Mouse (Mus musculus) cerebellum, adult (tissue): ENCODE measurements around the gene Galnt4.

Experiments
- ATAC-seq: cut with Nextera tagmentation; 2 replicates; pipeline ENCODE4 v1.9.2; 2017; ENCODE audit warnings: mild to moderate bottlenecking, moderate library complexity, mixed read lengths; ENCODE audit not compliant: insufficient number of reproducible peaks, low FRiP score, low TSS enrichment

Galnt4 gene

DNA sequence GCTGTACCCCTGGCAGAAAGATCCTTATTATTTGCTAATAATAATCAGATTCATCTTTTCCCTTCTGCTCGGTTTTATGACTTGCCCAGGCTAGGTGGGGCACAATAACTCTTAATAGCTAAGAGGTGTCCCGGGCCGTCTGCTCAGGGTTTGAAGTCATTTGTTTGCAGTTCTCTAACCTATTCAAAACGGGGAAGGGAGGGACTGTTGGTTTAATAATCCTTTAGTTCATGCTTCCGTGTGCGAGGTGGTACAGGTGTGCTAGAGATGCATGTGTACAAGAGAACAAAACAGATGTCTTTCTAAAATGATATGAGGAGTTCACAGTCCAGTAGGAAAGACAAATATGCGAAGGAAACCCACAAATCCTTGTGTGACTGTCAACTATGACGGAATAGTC, 6.3 kb downstream of the Galnt4 start:
- ATAC-seq = no peak

DNA sequence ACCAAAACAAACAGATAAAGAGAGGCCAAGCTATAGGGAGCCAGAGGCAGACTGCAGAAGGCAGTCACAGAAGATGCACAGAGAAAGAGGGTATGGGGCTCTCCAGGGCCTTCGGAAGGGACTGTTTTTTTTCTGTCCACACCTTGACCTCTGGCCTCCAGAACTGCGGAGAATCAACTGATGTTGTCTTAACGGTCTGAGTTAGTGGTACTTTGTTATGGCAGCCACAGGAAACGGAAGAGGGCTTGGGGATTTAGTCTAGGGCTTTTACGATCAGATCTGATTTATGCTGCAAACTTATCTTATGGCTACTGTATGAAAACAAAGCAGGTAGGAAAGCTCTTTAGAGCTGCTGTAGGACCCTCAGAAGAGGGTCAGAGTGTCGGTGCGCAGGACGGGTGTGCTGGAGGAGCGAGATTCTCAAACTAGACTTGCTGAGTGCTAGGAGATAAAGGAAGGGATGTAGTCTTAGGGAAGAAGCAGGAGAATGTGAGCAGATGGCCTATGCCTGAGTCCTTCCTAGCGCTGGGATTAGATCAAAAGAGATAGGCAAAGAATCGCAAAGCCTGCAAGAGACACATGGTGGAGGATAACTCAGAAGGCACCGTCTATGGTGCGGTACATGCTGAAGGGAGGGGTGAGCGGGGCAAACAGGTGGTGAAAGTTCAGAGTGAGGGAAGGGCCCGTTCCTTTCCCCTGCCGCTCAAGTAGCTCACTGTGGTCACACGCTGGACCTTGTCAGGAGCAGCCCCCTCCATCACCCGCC, 7.7 kb downstream of the Galnt4 start:
- ATAC-seq = no peak; the same call in 1 of the 2 replicates

DNA sequence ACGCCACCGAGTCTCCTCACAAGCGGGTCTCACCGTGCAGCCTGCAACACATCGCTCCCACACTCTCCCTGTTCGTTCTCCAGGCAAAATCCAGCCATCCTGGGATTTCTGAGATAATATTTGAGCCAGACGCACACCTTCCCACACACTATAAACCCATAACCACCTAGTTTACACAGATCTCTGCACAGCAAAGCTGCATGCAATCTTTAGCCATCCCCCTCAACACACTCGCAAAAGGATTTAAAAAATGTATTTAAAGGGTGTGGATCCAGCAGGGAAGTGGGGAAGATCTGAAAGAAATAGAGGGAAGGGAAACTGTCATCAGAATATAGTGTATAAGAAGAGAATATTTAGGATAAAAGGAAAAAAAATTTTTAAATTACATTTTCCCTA, 8.3 kb downstream of the Galnt4 start:
- ATAC-seq = no peak

DNA sequence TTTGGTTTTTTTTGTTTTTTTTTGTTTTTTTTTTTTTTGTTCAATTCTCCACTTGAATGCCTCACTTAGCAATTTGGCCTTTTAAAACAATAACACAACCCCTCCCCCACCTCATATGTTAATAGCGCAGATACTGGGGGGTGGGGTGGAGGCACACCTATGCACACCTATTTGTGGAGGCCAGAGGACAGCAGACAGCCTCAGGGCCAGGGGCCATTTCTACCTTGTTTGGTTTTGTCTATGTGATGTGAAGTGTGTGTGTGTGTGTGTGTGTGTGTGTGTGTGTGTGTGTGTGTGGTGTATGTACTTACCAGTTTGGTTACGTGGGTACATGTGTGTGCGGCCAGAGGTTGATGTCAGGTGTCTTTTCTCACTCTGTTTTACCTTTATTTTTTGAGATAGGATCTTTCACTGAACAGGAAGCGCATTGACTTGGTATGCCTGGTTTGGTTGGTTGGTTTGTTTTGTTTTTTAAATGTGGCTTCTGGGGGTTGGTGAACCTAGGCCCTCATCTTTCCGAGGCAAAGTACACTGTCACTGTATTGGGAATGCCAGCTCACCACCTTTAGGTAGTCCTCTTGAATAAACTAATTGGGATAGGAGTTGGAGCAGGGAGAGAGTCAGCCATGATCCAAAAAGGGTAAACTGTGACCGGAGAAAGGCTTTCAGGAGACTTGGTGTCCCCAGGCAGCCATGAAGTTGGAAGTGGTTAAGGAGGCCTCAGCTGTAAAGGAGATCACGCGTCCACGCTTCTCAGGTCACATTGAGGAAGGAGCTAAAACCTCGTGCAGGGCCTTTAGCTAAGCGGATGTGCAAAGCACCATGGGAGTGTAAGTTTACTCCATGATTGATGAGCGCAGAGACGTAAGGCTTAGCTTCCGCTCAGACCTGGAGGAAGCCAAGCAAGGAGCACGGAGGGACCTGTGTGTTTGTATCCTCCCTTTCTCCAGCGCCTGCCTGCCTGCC, 9.0 kb downstream of the Galnt4 start:
- ATAC-seq = no peak

DNA sequence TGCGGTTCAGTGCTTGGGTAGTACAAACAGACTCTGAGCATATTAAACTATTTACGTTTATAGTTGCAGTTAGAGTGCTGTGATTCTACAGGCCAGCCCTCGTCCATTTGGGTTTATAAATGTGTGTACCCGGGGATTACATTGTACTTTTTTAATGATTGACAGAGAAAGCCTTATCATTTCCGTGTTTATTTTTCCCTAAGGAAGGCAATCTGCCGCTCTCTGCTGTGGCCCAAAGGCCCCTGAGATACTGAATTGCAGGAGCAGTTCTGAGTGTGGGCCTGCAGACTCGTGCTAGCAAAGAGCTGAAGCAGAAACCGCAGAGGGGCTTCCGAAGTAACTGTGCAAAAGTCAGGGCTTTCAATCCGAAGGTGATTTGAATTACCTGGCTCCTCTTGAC, 9.9 kb downstream of the Galnt4 start:
- no peak for ATAC-seq

DNA sequence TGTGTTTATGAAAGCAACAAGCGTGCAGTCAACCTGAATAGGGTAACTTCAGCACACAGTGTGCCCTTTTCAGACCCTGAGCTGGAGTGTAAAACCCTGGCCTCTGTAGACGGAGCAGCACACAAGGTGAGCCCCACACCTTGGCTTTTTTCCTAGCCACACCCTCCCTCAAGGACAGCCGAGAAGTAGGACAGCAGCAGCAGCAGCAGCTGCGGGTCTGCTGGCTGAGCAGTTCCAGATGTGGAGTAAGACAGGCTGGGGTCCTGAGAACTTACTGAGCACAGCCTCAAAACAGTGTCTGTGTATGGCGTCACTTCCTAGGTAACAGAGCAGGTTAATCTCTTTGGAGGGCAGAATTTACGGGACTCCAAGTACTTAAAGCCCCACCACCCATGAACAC, 10.7 kb downstream of the Galnt4 start:
- no peak for ATAC-seq

DNA sequence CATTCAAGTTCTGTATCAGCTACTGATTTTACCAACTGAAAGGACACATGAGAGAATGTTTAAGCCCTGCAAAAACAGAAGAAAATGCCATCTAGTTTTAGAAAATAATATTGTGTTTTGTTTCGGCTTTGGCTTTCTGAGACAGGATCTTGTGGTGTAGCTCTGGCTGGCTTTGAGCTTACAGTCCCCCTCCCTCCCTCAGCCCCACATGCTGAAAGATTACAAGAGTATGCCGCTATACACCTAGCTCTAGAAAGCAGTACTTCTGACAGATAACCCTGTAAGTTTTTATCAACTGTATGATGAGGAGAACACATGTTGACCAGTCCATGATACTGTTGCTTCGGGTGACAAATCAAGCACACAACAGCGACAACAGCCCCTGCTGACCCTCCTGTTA, 11.5 kb downstream of the Galnt4 start:
- ATAC-seq = no peak

DNA sequence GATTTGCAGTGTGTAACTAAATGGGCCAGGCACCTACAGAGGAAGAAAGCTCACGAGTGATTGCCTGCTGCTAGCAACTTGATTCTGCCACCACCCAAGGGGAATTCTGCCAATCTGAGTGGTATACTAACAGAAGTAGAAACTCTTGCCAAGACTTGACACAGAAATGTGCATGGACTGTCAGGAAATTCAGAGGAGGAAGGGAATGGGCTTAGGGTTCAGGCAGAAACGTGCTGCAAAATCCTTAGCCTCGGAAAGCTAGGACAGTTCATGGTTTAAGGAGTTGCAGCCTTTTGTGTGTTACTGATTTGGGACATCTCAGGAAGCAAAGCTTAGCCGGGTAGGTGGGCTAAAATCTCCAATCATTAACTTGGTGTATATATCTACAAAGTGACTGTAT, 18.3 kb downstream of the Galnt4 start, which contains the start of gene Phxr2:
TSS of gene Phxr2 (minus strand) at position 101 of the 400 bp plus-strand sequence.
- ATAC-seq = no peak

DNA sequence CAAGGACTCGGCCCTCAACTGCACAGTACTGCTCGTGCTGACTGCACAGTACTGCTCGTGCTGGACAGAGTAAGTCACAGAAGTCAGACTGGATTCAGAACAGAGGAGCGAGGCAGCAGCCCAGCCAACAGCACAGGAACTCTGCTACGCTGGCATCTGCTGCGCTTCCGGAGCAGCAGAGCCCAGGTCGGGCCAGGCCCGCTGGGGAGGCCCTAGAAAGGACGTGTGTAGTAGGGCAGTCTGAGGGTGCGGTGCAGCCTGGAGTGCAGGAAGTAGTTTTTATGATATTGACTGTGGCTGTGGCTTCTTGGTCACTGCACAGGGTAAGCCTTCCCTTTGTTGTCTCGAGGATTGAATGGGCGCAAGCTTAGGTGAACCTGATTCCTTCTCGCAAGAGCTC, 19.0 kb downstream of the Galnt4 start:
- no peak for ATAC-seq

DNA sequence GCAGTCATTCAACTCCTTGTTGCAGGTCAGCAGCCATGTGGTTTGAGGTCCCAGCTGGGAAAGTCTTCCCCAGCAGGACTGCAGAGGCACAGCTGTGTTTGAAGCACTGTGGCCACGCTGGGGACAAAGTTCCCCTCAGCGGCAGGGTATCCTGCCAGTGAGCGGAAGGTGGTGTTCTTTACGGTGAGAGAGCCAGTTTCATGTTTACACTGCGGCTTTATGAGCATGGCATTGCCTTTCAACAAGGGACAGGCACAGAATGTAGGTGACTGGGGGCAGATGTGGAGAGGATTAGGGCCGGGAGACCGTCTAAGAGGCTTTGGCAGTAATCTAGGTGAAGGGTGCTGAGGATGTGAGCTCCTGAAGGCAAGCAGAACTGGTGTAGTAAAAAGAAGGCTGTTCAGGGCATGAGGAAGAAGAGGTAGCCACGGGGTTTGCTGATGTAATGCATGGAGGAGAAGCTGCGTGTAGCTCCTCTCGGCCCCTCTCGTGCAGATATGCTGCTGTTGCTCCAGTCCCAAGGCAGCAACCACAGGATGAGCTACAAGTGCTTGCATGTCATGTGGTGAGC, 19.8 kb downstream of the Galnt4 start:
- ATAC-seq = no peak

DNA sequence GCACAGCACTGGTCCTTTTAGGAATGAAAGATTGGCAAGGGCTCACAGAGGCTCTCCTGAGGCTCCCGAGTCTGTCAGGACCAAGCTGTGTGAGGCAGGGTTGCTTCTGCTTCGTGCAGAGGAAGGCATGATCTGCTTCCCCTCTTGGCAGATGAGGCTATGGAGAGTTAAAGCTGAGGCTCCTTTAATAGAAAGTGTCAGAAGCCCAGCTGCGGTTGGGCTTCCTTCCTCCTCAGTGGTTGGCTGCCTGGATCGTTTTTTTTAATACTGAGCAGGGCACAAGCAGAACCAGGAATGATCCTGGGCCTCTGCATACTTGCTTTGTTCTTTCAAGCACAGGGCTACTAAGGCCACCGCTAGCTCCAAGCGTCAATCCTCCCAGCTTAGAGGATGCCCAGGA, 22.7 kb downstream of the Galnt4 start:
- ATAC-seq = no peak

DNA sequence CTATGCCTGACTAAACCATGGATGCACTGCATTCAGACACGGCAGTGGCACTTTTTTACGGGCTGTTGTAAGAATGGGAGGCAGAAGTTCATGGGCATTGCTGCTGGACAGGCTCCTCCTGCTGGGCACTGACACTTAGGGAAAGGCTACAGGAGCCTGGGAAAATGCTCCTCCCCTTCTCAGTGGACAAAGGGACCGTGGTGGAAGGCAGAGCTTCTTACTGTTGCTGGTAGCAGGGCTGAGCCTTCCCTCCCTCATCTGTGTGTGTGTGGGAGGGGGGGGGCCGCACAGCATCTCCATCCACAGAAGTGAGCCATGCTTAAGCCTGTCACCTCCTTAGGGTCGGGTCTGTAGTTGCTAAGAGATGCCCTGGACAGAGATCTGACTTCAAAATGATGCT, 23.3 kb downstream of the Galnt4 start:
- ATAC-seq = peak; percentile 13; the same call in 1 of the 2 replicates

DNA sequence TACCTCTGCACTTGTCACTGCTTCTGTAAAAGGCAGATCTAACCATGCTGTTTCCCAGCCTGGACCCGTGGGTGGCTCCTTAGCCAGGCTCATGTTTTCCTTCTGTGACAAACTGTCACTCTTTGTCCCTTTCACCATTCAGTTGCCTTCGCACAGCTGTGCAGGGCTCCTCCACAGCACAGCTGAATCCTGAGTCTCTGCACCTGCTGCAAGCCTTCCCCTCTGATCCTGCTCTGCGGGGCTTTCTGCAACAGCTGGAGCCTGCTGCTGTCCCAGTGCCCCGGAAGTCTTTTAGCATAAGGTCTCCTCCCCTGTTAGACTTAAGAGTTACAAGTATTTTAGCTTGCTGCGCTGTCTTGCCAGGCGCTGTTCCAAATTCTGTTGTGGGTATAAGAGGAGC, 24.2 kb downstream of the Galnt4 start:
- ATAC-seq = no peak

DNA sequence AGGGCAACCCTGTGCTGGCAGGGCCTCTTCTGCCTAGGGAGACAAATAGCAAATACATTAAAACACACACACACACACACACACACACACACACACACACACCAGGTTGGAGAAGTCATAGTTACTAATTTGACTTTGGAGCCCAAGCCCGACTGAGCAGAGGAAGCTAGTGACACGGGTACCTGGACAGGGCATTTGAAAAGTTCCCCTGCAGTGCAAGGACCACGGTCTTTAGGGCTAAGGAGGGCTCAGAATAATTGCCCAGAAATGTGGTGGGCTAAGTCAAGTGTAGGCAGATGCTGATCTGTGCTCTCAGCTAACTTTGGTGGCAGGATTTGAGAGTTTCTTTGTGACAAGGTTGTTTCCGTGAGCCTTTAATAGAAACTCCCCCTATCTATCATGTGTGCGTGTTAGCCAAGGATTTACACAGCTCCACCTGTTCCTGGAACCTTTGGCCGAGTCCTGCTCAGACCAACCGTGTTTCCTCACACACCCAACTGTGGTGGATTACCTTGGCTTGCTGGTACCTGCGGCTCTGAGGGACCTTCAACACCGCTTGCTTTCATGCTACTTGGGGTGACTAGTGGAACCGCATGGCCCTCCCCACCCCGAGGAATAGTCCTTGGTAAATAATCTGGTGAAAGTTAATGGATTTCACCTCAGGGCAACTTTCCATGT, 24.8 kb downstream of the Galnt4 start:
- no peak for ATAC-seq

DNA sequence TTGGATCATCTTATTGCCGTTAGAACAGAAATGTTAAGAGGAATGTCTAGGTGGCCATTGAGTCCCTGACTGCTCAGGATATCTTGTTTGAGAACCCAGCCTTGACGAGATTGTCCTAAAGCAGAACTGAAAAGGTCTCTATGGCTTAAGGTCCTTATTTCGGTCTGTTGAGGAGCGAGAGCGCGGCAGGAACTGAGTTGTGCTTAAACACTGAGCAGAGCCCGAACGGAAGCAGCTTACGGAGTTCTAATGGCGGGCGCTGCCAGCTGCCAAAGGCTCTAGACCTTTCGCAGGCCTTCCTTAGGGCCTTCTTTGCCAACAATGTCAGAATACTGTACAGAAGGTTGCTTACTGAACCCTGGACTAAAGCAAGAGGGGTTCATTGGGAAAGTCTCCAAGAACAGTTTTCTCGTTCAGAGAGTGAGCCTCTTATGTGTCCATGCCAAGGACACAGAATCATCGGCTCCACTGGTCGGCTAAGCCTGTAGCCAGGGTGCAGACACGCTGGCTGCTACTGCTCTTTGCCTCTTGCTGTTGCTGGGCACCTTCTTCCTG, 25.4 kb downstream of the Galnt4 start:
- ATAC-seq = no peak

DNA sequence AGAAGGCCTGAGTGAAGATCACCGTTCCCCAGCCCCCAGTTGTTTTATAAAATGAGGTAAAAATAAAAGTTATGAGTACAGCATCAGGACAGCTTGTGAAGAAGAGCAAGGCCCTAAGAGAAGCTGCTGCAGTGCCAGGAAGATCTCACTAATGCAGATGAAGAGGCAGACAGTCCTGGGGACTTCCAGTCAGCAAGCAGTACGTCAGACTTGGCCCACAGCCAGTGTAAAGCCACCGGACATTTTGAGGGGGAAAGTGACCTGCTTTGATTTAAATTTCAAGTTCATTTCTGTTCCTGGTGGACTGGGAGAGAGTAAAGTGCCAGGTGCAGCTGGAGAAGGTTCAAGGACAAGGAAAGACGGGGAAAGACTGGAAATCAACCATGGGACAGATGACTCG, 28.4 kb downstream of the Galnt4 start:
- ATAC-seq = 0 out of 2 replicates have a peak, but pooled peaks have one; percentile 54

DNA sequence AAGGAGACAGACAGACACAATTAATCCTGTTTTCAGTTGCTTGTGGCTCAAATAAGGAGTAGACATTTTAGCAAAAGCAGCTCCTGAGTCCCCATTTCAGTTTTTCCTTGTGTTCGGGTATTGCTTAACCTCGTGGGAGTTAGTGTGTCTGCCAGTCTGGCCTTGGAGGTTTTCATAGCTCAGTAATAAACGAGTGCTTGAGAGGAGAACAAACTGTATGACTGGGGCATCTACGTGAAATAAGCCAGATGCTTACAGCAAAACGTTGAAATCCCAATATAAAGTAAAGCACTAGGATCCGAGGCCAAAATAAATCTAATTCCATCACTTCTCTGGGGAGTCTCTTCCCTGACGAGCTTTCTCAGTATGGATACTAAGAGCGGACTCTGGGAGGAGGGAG, 37.7 kb downstream of the Galnt4 start:
- ATAC-seq = no peak

DNA sequence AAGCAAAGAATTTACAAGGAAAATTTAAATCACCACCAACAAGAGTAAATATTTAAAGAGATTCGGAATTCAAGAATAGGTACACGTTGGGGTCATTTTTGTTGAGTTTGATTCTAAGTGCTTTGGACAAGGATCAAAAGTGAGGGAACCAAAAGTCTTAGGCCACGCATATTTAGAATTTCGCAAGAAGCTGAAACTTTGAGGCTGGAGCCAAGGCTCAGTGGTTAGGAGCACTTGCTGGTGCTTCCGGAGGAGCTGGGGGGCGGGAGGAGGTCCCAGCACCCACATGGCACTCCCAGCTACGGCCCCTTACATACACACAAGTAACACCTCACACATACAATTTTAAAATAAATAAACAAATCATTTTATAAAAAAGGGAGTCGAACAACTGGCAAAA, 38.6 kb downstream of the Galnt4 start:
- no peak for ATAC-seq

DNA sequence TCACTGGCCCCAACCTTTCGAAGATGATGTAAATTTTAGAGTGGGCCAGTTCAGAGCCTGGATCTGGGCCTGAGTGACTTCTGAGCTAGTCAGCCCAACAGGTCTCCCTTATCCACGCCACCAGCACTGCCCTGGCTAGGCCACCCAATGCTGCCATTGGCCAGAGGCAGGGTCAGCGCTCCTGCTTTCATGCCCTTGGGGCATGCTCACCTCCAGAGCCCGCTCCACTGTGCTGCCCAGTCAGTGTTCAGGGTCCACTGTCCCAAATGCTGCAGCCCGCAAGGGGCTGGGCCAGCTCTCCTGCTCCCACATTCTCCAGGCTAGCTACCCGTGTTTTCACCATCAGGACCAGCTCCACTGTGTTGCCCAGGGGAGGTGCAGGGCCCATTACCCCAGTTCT, 42.1 kb downstream of the Galnt4 start:
- 0 out of 2 replicates have a peak, but pooled peaks have one; percentile 26 for ATAC-seq

DNA sequence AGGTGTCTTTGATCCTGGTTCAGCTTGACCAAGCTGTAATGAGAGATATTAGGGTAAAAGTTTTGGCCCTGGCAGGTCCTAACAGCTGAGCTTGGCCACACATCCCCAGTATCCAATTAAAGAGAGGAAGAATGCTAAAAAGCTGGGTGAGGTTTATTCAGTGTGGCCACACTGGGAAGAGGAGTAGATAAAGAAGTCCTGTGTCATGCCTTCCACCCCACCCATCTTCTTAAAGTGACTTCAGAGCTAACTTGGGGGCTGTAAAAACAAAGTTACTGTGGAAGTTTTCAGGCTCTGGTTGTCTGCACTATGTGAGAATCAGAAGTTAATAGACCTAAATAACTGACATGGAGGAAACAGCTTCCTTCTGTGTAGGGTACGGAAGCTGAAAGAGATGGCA, 43.6 kb downstream of the Galnt4 start:
- no peak for ATAC-seq
